Mouse (Mus musculus) regulatory T cell (primary cell): ENCODE measurements around the gene Wdr26.

Experiments
- in situ Hi-C: fragments of 300-600 bp; cut with MboI, MseI; formaldehyde crosslinking; loops from one replicate; pipeline ENCODE4 v1.15.1; 2025; ENCODE audit warnings: high pct_unique_total_duplicates

Gene Wdr26

GRCm38 (mm10) chr1:181199446-181199845 is 12.4 kb downstream of the Wdr26 start:
- in situ Hi-C loops = no loop called here

- in situ Hi-C loops = no loop called here
Measured at GRCm38 (mm10) chr1:181188925-181189324, 22.9 kb downstream of the Wdr26 start.

GRCm38 (mm10) chr1:181170210-181170609 is 41.6 kb downstream of the Wdr26 start:
- in situ Hi-C loops = no loop called here

GRCm38 (mm10) chr1:181168377-181168776 is 43.4 kb downstream of the Wdr26 start:
- in situ Hi-C loops = no loop called here

GRCm38 (mm10) chr1:181167816-181168215 is 44.0 kb downstream of the Wdr26 start:
- in situ Hi-C loops = no loop called here

- in situ Hi-C loops = no loop called here
Measured at GRCm38 (mm10) chr1:181151541-181151940, 60.3 kb downstream of the Wdr26 start.

GRCm38 (mm10) chr1:181150827-181151534 is 60.8 kb downstream of the Wdr26 start:
- in situ Hi-C loops = no loop called here

- in situ Hi-C loops = no loop called here
Measured at GRCm38 (mm10) chr1:181150431-181150826, 61.4 kb downstream of the Wdr26 start.

GRCm38 (mm10) chr1:181149373-181150017 is 62.3 kb downstream of the Wdr26 start:
- in situ Hi-C loops = no loop called here

- in situ Hi-C loops = no loop called here
Measured at GRCm38 (mm10) chr1:181148540-181148939, 63.3 kb downstream of the Wdr26 start.

GRCm38 (mm10) chr1:181146187-181146586 is 65.6 kb downstream of the Wdr26 start:
- in situ Hi-C loops = no loop called here

GRCm38 (mm10) chr1:181144966-181145365 is 66.8 kb downstream of the Wdr26 start:
- in situ Hi-C loops = no loop called here

- in situ Hi-C loops = no loop called here
Measured at GRCm38 (mm10) chr1:181143950-181144836, 67.6 kb downstream of the Wdr26 start, which contains the start of the genes Nvl and Cnih4. Gene Nvl, minus strand, starts transcription at chr1:181144204. Gene Cnih4, plus strand, starts transcription at chr1:181144693.

- in situ Hi-C loops = no loop called here
Measured at GRCm38 (mm10) chr1:181143609-181143949, 68.2 kb downstream of the Wdr26 start.

- in situ Hi-C loops = no loop called here
Measured at GRCm38 (mm10) chr1:181138730-181139129, 73.1 kb downstream of the Wdr26 start.

- in situ Hi-C loops = no loop called here
Measured at GRCm38 (mm10) chr1:181131915-181132314, 79.9 kb downstream of the Wdr26 start.

GRCm38 (mm10) chr1:181126766-181127165 is 85.0 kb downstream of the Wdr26 start:
- in situ Hi-C loops = loop anchor here (10.0 kb wide), 2 partner anchors 472 to 1352 kb away; no protein-coding TSS in a partner anchor

- in situ Hi-C loops = loop anchor here (10.0 kb wide), 2 partner anchors 471 to 1351 kb away; no protein-coding TSS in a partner anchor
Measured at GRCm38 (mm10) chr1:181125916-181126315, 85.9 kb downstream of the Wdr26 start.

GRCm38 (mm10) chr1:181124145-181124544 is 87.7 kb downstream of the Wdr26 start:
- in situ Hi-C loops = loop anchor here (10.0 kb wide), 2 partner anchors 469 to 1349 kb away; no protein-coding TSS in a partner anchor
